Mouse (Mus musculus) forebrain, embryonic 13.5 days (tissue): ENCODE data around the gene Hist1h4n. TPM values are rescaled to one million over a fixed set of nuclear protein-coding genes. Genes with fewer than 3 reads are reported as not detected.
"Not testable (repeated sequence)": the region's sequence is repeated elsewhere in the genome, so short reads cannot be mapped to it uniquely, and the experiment has no call there.

ENCODE experiments used
- ATAC-seq: fragments of 200-750 bp; cut with Nextera tagmentation; 2 replicates; pipeline ENCODE4 v1.8.0; 2017
- H3K27ac ChIP-seq: fragments of 300-500 bp; sonication (generic); 2 replicates; pipeline ENCODE4 v1.5.1; 2015; ENCODE audit warnings: inconsistent platforms, mild to moderate bottlenecking, moderate library complexity
- H3K27me3 ChIP-seq: fragments of 300-500 bp; sonication (generic); 2 replicates; pipeline ENCODE4 v1.6.1; 2015; ENCODE audit warnings: mild to moderate bottlenecking, inconsistent platforms
- H3K36me3 ChIP-seq: fragments of 300-500 bp; sonication (generic); 2 replicates; pipeline ENCODE4 v1.6.1; 2015; ENCODE audit warnings: mild to moderate bottlenecking, inconsistent platforms; ENCODE audit not compliant: poor library complexity, severe bottlenecking
- H3K4me1 ChIP-seq: fragments of 300-500 bp; sonication (generic); 2 replicates; pipeline ENCODE4 v1.6.1; 2015; ENCODE audit warnings: inconsistent platforms
- H3K4me2 ChIP-seq: fragments of 300-500 bp; sonication (generic); 2 replicates; pipeline ENCODE4 v1.6.1; 2015; ENCODE audit warnings: inconsistent platforms, mild to moderate bottlenecking, moderate library complexity
- H3K4me3 ChIP-seq: fragments of 300-500 bp; sonication (generic); 2 replicates; pipeline ENCODE4 v1.5.1; 2015; ENCODE audit warnings: mild to moderate bottlenecking, inconsistent platforms
- H3K9ac ChIP-seq: fragments of 300-500 bp; sonication (generic); 2 replicates; pipeline ENCODE4 v1.6.1; 2015; ENCODE audit warnings: mild to moderate bottlenecking, inconsistent platforms
- H3K9me3 ChIP-seq: fragments of 300-500 bp; sonication (generic); replicated peaks from 2 replicates; pipeline ENCODE4 v1.6.1; 2016; ENCODE audit warnings: inconsistent platforms
- WGBS: fragments of 180-500 bp; shearing (Covaris S2); methylation state at CpG from one replicate; pipeline ENCODE4 v1.1.7; 2015; 5-methylcytosine and 5-hydroxymethylcytosine counted together
- microRNA-seq: library from miRNA; unstranded; fragments of <30 nt; microRNA quantifications from one replicate; pipeline ENCODE4, GENCODE M21; 2016
- polyA plus RNA-seq: library from polyadenylated mRNA; unstranded; fragments of >200 nt; fragmentation: Nextera tagmentation; extraction: Ambion mirVana; gene quantifications from 2 replicates; pipeline ENCODE4 v1.2.1, GENCODE M21; 2015

Gene Hist1h4n
- polyA plus RNA-seq, 1 experiment from 2014 or later: 20.2 TPM

- Histone ChIP-seq H3K27me3 (no peaks in the 10 kb centered on the region), H3K4me2 (peak overlapping the region; percentile 62), H3K27ac (peak overlapping the region; percentile 87), H3K4me3 (peak overlapping the region; percentile 39), H3K9me3 (no peaks in the 10 kb centered on the region), H3K9ac (peak overlapping the region; percentile 48), H3K4me1 (peaks cover 43% of the 10 kb centered on the region), H3K36me3 (no peaks in the 10 kb centered on the region)
- peak; percentile 6; the same call in 1 of the 2 replicates for ATAC-seq
- WGBS: 7% methylated on average over 17 of the region's 21 CpGs
Measured at GRCm38 (mm10) chr13:21787760-21788593, 44.0 kb downstream of the Hist1h4n start.

DNA sequence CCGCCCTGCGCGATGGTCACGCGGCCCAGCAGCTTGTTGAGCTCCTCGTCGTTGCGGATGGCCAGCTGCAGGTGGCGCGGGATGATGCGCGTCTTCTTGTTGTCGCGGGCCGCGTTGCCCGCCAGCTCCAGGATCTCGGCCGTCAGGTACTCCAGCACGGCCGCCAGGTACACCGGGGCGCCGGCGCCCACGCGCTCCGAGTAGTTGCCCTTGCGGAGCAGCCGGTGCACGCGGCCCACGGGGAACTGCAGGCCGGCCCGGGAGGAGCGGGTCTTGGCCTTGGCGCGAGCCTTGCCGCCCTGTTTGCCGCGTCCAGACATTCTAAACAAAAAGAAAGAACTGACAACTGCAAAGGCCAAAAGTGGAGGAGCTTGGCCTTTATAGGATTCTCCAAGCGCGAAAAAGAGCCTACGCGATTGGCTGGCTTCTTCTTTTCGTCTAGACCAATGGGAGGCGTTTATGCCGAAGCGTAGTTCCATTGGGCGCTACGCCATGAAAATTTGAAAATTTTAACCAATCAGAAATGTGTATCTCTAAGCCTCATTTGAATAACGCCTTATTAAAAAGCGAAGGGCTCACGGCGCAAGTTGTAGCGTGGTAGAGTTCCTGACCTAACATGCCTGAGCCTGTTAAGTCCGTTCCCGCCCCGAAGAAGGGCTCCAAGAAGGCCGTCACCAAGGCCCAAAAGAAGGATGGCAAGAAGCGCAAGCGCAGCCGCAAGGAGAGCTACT is 44.9 kb downstream of the Hist1h4n start, which contains the start of the genes Hist1h2an and Hist1h2bp:
TSS of gene Hist1h2an (minus strand) at position 320 of the 731 bp plus-strand sequence.
TSS of gene Hist1h2bp (plus strand) at position 563 of the 731 bp plus-strand sequence.
- not testable (repeated sequence) for H3K27me3 ChIP-seq, H3K36me3 ChIP-seq, H3K9me3 ChIP-seq
- Histone ChIP-seq H3K4me3 (peak within 1 kb of the TSS; percentile 39), H3K4me2 (peak within 1 kb of the TSS; percentile 62), H3K4me1 (peaks cover 50% of the 10 kb centered on the region), H3K9ac (peak within 1 kb of the TSS; percentile 69), H3K27ac (peak within 1 kb of the TSS; percentile 90)
- ATAC-seq: peak; percentile 94
- under 1% methylated on average over 40 of the region's 63 CpGs for whole genome bisulfite sequencing

DNA sequence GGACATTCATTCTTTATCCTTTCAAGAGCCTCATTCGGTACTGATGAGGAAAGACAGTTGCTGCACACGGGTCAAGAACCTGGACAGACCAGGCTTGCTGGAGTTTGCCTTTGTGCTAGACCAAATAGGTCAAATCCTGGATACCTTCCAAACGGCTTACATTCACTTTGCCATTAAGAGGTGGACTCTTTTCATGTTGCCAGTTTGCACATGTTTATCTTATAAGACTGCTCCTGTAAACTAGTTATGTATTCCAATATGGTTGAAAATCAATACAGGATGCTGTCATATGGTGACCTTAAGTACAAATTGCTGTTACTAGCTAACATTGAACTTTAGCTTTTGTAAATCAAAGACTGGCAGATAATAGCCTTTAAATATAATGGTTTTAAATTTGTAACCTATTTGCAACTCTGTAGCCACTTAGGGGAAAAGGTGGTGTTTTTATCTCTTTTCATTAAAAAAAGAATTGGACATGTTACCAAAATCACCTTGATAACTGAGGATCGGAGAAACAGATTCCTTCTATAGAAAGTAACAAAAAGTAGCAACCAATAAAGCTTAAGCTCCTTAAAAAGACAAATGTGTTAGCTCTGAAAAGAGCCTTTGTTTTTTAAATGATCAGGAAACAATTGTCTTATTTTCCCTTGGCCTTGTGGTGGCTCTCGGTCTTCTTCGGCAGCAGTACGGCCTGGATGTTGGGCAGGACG is 45.7 kb downstream of the Hist1h4n start:
- no peak for ATAC-seq
- peak overlapping the region; percentile 69 for H3K9ac ChIP-seq
- no peaks in the 10 kb centered on the region for H3K36me3 ChIP-seq
- H3K4me3 ChIP-seq: peak overlapping the region; percentile 39
- peak overlapping the region; percentile 62 for H3K4me2 ChIP-seq
- no peaks in the 10 kb centered on the region for H3K9me3 ChIP-seq
- peaks cover 51% of the 10 kb centered on the region for H3K4me1 ChIP-seq
- peak overlapping the region; percentile 90 for H3K27ac ChIP-seq
- WGBS: 3% methylated on average over 8 of the region's 8 CpGs
- H3K27me3 ChIP-seq: no peaks in the 10 kb centered on the region

DNA sequence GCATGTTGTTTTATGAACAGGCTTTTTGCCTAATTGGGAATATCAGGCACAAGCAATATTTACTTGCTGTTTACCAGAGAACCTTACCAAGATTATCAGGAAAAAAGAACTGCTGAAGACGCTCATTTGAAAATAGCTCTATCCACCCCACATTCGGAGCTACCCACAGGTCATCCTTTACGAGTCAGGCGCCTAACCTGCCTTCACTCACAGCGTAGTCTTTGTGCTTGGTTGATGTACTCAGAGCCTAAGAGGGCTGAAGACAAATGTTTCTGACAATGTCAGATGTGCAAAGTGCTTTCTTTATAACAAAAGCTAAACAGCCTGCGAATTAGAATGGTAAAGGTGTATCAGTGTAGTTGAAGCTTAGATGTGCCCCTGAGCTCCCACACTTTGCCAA is 47.7 kb downstream of the Hist1h4n start:
- H3K36me3 ChIP-seq: no peaks in the 10 kb centered on the region
- peak overlapping the region; percentile 76 for H3K4me2 ChIP-seq
- H3K9ac ChIP-seq: peak overlapping the region; percentile 53
- no peak for ATAC-seq
- 0 out of 2 replicates have a peak overlapping the region, but pooled peaks have one; percentile 46 for H3K4me3 ChIP-seq
- WGBS: 17% methylated on average over 6 of the region's 6 CpGs
- no peaks in the 10 kb centered on the region for H3K27me3 ChIP-seq
- H3K27ac ChIP-seq: peak overlapping the region; percentile 83
- H3K9me3 ChIP-seq: no peaks in the 10 kb centered on the region
- H3K4me1 ChIP-seq: peaks cover 59% of the 10 kb centered on the region

- 3% methylated on average over 9 of the region's 9 CpGs for WGBS
Measured at GRCm38 (mm10) chr13:21783734-21784161, 48.2 kb downstream of the Hist1h4n start.

GRCm38 (mm10) chr13:21783255-21783617 is 48.8 kb downstream of the Hist1h4n start, which contains the start of gene Hist1h3i:
TSS of gene Hist1h3i (minus strand) at chr13:21783370.
- Histone ChIP-seq H3K9me3 (no peaks in the 10 kb centered on the region), H3K27me3 (no peaks in the 10 kb centered on the region), H3K4me2 (peak within 1 kb of the TSS; percentile 76), H3K4me1 (peaks cover 58% of the 10 kb centered on the region), H3K36me3 (no peaks in the 10 kb centered on the region), H3K27ac (peak within 1 kb of the TSS; percentile 93), H3K9ac (peak within 1 kb of the TSS; percentile 79), H3K4me3 (peak within 1 kb of the TSS; percentile 46)
- peak; percentile 84 for ATAC-seq
- WGBS: 1% methylated on average over 19 of the region's 20 CpGs

More at GRCm38 (mm10) chr13:21783734-21784161, 48.2 kb downstream of the Hist1h4n start:
- Histone ChIP-seq H3K4me3 (peak overlapping the region; percentile 46), H3K36me3 (no peaks in the 10 kb centered on the region), H3K27me3 (no peaks in the 10 kb centered on the region), H3K27ac (peak overlapping the region; percentile 83), H3K4me1 (peaks cover 58% of the 10 kb centered on the region), H3K9me3 (no peaks in the 10 kb centered on the region), H3K4me2 (peak overlapping the region; percentile 76), H3K9ac (peak overlapping the region; percentile 53)
- ATAC-seq: no peak

- under 1% methylated on average over 21 of the region's 35 CpGs for WGBS
- ATAC-seq: not testable (repeated sequence)
- H3K4me1 ChIP-seq: peaks cover 57% of the 10 kb centered on the region
Measured at GRCm38 (mm10) chr13:21782361-21783254, 49.4 kb downstream of the Hist1h4n start.

More at GRCm38 (mm10) chr13:21782361-21783254, 49.4 kb downstream of the Hist1h4n start:
- Histone ChIP-seq H3K4me2 (peak overlapping the region; percentile 76), H3K4me3 (peak overlapping the region; percentile 46), H3K27ac (peak overlapping the region; percentile 93), H3K9ac (peak overlapping the region; percentile 79)
- H3K36me3 ChIP-seq, H3K27me3 ChIP-seq, H3K9me3 ChIP-seq: not testable (repeated sequence)

Small RNA genes within 50 kb of the gene (microRNA-seq; reads per million reads assigned to microRNA genes)
- not detected for gene Gm19658
- not detected for gene Gm44346
- not detected for gene Gm44466

Other genes with a start within 250 kb of the Hist1h4n start
- not detected in 2 replicates for gene Olfr1362, start 218.2 kb downstream of the Hist1h4n start, polyA plus RNA-seq
- not detected in 2 replicates for gene Olfr11, start 189.7 kb downstream of the Hist1h4n start, polyA plus RNA-seq
- gene Olfr1361, start 168.8 kb downstream of the Hist1h4n start, polyA plus RNA-seq: not detected in 2 replicates
- not detected in 2 replicates for gene Olfr1360, start 154.8 kb downstream of the Hist1h4n start, polyA plus RNA-seq
- not detected in 2 replicates for gene Olfr1359, start 134.1 kb downstream of the Hist1h4n start, polyA plus RNA-seq
- gene Hist1h2bl, start 116.1 kb downstream of the Hist1h4n start, polyA plus RNA-seq: 1.7 and 4.8 TPM in 2 replicates
- gene Hist1h2ai, start 115.8 kb downstream of the Hist1h4n start, polyA plus RNA-seq: 23.7 and 32.4 TPM in 2 replicates
- gene Hist1h3h, start 114.5 kb downstream of the Hist1h4n start, polyA plus RNA-seq: 23.7 and 35.3 TPM in 2 replicates
- 5.9 and 6.9 TPM in 2 replicates for gene Hist1h2bm, start 110.2 kb downstream of the Hist1h4n start, polyA plus RNA-seq
- gene Hist1h4j, start 97.1 kb downstream of the Hist1h4n start, polyA plus RNA-seq: 1.3 and 1.9 TPM in 2 replicates
- gene Hist1h4k, start 81.7 kb downstream of the Hist1h4n start, polyA plus RNA-seq: 6.9 and 11.1 TPM in 2 replicates
- gene Hist1h2ak, start 78.4 kb downstream of the Hist1h4n start, polyA plus RNA-seq: 49.6 and 61.0 TPM in 2 replicates
- gene Hist1h2bn, start 78.1 kb downstream of the Hist1h4n start, polyA plus RNA-seq: 4.0 and 8.4 TPM in 2 replicates
- 37.1 and 38.4 TPM in 2 replicates for gene Hist1h1b, start 51.6 kb downstream of the Hist1h4n start, polyA plus RNA-seq
- 166 and 192 TPM in 2 replicates for gene Hist1h3i, start 48.8 kb downstream of the Hist1h4n start, polyA plus RNA-seq
- gene Hist1h2an, start 45.0 kb downstream of the Hist1h4n start, polyA plus RNA-seq: 12.8 and 16.1 TPM in 2 replicates
- 2.1 and 2.3 TPM in 2 replicates for gene Hist1h2bp, start 44.7 kb downstream of the Hist1h4n start, polyA plus RNA-seq
- 24.9 and 25.3 TPM in 2 replicates for gene Hist1h2bq, start 22.0 kb downstream of the Hist1h4n start, polyA plus RNA-seq
- 1.9 TPM in 1 of 2 replicates, not detected in the other for gene Hist1h2ao, start 21.7 kb downstream of the Hist1h4n start, polyA plus RNA-seq
- gene Hist1h4m, start 20.4 kb downstream of the Hist1h4n start, polyA plus RNA-seq: not detected in 2 replicates
- 4,205 and 5,125 TPM in 2 replicates for gene Hist1h2ap, start 1.3 kb upstream of the Hist1h4n start, polyA plus RNA-seq
- gene Hist1h2br, start 1.5 kb upstream of the Hist1h4n start, polyA plus RNA-seq: 24.7 and 27.2 TPM in 2 replicates
- gene Zfp184, start 112.9 kb upstream of the Hist1h4n start, polyA plus RNA-seq: 25.4 and 29.2 TPM in 2 replicates
- 0.09 TPM in 1 of 2 replicates, not detected in the other for gene Pom121l2, start 149.0 kb upstream of the Hist1h4n start, polyA plus RNA-seq
- gene Prss16, start 177.5 kb upstream of the Hist1h4n start, polyA plus RNA-seq: not detected in 2 replicates
- gene Hist1h2ah, start 203.4 kb upstream of the Hist1h4n start, polyA plus RNA-seq: 2.8 and 10.7 TPM in 2 replicates
- gene Hist1h2bk, start 203.7 kb upstream of the Hist1h4n start, polyA plus RNA-seq: 7.5 and 10.3 TPM in 2 replicates
- gene Hist1h4i, start 209.2 kb upstream of the Hist1h4n start, polyA plus RNA-seq: 42.8 and 45.2 TPM in 2 replicates
- 60.3 and 62.0 TPM in 2 replicates for gene Hist1h2ag, start 210.7 kb upstream of the Hist1h4n start, polyA plus RNA-seq
- gene Hist1h2bj, start 211.0 kb upstream of the Hist1h4n start, polyA plus RNA-seq: 13.3 and 13.9 TPM in 2 replicates